Mouse (Mus musculus) neural tube, embryonic 14.5 days (tissue): ENCODE measurements around the gene Loxl3. TPM values are rescaled to one million over a fixed set of nuclear protein-coding genes. Genes with fewer than 3 reads are reported as not detected.

Experiments used
- ATAC-seq: fragments of 200-750 bp; cut with Nextera tagmentation; 2 replicates; pipeline ENCODE4 v1.8.0; 2017; ENCODE audit warnings: low read depth, mild to moderate bottlenecking, moderate TSS enrichment, moderate library complexity
- H3K27ac ChIP-seq: fragments of 300-500 bp; sonication (generic); 2 replicates; pipeline ENCODE4 v1.5.1; 2014; ENCODE audit warnings: low read depth, mild to moderate bottlenecking, control low read depth, low read length, moderate library complexity, mixed read lengths
- H3K27me3 ChIP-seq: fragments of 300-500 bp; sonication (generic); 2 replicates; pipeline ENCODE4 v1.6.1; 2014; ENCODE audit warnings: low read length; ENCODE audit not compliant: control insufficient read depth, insufficient read depth
- H3K36me3 ChIP-seq: fragments of 300-500 bp; sonication (generic); 2 replicates; pipeline ENCODE4 v1.6.1; 2014; ENCODE audit warnings: low read length, mixed read lengths; ENCODE audit not compliant: control insufficient read depth, insufficient read depth
- H3K4me1 ChIP-seq: fragments of 300-500 bp; sonication (generic); 2 replicates; pipeline ENCODE4 v1.6.1; 2014; ENCODE audit warnings: low read length; ENCODE audit not compliant: control insufficient read depth, insufficient read depth
- H3K4me2 ChIP-seq: fragments of 300-500 bp; sonication (generic); 2 replicates; pipeline ENCODE4 v1.6.1; 2014; ENCODE audit warnings: mild to moderate bottlenecking, low read depth, low read length, control low read depth
- H3K4me3 ChIP-seq: fragments of 300-500 bp; sonication (generic); 2 replicates; pipeline ENCODE4 v1.5.1; 2014; ENCODE audit warnings: low read depth, low read length, control low read depth, mixed read lengths
- H3K9ac ChIP-seq: fragments of 300-500 bp; sonication (generic); replicated peaks from 2 replicates; pipeline ENCODE4 v1.6.1; 2014; ENCODE audit warnings: low read depth, mild to moderate bottlenecking, control low read depth, low read length, mixed read lengths
- H3K9me3 ChIP-seq: fragments of 300-500 bp; sonication (generic); 2 replicates; pipeline ENCODE4 v1.6.1; 2016; ENCODE audit warnings: low read length; ENCODE audit not compliant: control insufficient read depth
- WGBS: fragments of 180-500 bp; shearing (Covaris S2); extraction: QIAGEN DNeasy Blood & Tissue Kit; methylation state at CpG from one replicate; pipeline ENCODE4 v1.1.7; 2014; 5-methylcytosine and 5-hydroxymethylcytosine counted together
- polyA plus RNA-seq: library from polyadenylated mRNA; unstranded; fragments of >200 nt; fragmentation: Nextera tagmentation; extraction: Ambion mirVana; gene quantifications from 2 replicates; pipeline ENCODE4 v1.2.1, GENCODE M21; 2014

Loxl3 gene
- polyA plus RNA-seq, 1 experiment from 2014 or later, result 4.2 TPM

DNA sequence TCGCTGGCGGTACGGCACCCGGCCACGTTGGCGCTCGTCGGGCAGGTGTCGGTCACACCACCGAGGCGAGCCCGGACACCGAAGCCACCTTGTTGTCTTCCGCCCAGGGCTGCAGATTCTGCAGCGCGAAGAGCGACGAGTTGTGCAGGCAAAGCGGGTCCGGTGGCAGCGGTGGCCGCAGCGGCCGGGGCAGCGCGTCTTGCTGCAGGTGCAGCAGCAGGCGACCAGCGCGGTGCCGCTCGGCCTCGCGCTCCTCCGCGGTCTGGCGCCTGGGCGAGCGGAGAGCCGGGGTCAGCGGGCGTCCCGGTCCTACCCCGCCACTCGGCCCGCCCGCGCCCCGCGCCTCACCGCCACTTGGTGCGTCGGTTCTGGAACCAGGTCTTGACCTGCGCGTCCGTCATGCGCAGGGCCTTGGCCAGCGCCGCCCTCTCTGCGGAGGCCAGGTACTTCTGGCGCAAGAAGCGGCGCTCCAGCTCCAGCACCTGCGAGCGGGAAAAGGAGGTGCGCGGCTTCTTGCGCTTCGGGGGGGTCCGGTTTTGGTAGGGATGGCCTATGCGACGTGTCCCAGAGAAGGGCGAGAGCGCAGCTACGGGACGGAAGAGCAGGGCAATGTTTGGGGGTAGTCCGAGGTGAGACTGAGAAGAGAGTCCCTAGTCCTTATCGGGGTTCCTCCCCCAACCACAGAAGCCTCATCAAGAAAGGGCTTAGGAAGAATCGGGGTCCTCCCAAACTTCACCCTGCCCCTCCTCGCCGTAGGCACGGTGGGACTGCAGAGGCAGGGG lies 34.9 kb downstream of the Loxl3 start:
- Histone ChIP-seq H3K4me1 (no peaks in the 10 kb centered on the region), H3K36me3 (no peaks in the 10 kb centered on the region), H3K4me2 (peak overlapping the region; percentile 31), H3K27me3 (peaks cover 75% of the 10 kb centered on the region), H3K27ac (no peak overlapping the region), H3K9me3 (no peaks in the 10 kb centered on the region), H3K4me3 (peak overlapping the region; percentile 20; the same call in 1 of the 2 replicates), H3K9ac (no peak overlapping the region)
- no peak for ATAC-seq
- WGBS, result under 1% methylated on average over 81 of the region's 81 CpGs

DNA sequence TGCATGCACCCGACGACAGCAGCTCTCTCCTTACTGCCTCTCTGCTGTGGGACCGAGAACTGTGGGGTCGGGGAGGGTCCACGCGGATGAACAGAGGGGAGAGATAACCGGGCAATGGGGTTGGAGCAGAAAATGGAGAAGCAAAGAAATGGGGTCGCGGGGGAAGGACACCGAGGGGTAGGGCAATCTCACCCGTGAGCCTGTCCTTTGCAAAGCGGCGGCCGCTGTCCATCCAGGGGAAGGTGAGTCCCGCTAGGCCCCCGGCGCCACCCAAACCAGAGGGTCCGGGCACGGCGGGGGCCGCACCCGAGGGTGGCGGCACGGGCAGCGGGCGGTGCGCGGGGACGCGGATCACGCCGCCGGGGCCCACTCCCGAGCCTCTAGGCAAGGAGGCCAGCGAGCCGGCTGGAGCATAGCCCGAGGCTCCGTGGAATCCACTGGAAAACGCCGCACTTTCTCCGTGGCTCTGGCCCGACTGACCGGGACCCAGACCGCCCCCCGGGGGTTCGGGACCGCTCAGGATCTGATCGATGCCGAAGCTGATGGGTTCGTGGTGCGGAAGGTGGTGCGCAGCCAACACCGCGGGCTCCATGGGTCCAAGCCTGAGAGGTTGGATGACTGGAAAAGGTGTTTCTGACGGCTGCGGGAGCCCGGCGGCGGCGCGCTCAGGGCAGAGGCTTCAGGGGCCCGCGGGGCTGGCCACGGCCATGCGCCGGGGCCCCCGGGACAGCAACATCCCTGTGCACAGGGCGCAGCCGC lies 35.7 kb downstream of the Loxl3 start:
- H3K9me3 ChIP-seq, result no peaks in the 10 kb centered on the region
- H3K9ac ChIP-seq, result no peak overlapping the region; the same call in 1 of the 2 replicates
- no peak overlapping the region for H3K27ac ChIP-seq
- peak; percentile 38; the same call in 1 of the 2 replicates for ATAC-seq
- no peaks in the 10 kb centered on the region for H3K4me1 ChIP-seq
- under 1% methylated on average over 69 of the region's 69 CpGs for WGBS
- H3K36me3 ChIP-seq, result no peaks in the 10 kb centered on the region
- H3K27me3 ChIP-seq, result peaks cover 71% of the 10 kb centered on the region
- H3K4me3 ChIP-seq, result peak overlapping the region; percentile 20
- H3K4me2 ChIP-seq, result no peak overlapping the region

DNA sequence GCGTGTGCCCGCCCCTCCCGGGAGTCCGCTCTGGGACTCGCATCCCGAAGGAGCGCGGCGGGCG lies 36.1 kb downstream of the Loxl3 start, which contains the start of gene Tlx2:
Gene Tlx2, minus strand, starts transcription at position 47 of the 64 bp plus-strand sequence.
- H3K9ac ChIP-seq, result no peak within 1 kb of the TSS; the same call in 1 of the 2 replicates
- ATAC-seq, result no peak
- H3K27ac ChIP-seq, result no peak within 1 kb of the TSS
- peak within 1 kb of the TSS; percentile 20 for H3K4me3 ChIP-seq
- peak within 1 kb of the TSS; percentile 31 for H3K4me2 ChIP-seq
- peaks cover 74% of the 10 kb centered on the region for H3K27me3 ChIP-seq
- H3K36me3 ChIP-seq, result no peaks in the 10 kb centered on the region
- H3K9me3 ChIP-seq, result no peaks in the 10 kb centered on the region
- no peaks in the 10 kb centered on the region for H3K4me1 ChIP-seq
- 2% methylated on average over 10 of the region's 10 CpGs for WGBS

DNA sequence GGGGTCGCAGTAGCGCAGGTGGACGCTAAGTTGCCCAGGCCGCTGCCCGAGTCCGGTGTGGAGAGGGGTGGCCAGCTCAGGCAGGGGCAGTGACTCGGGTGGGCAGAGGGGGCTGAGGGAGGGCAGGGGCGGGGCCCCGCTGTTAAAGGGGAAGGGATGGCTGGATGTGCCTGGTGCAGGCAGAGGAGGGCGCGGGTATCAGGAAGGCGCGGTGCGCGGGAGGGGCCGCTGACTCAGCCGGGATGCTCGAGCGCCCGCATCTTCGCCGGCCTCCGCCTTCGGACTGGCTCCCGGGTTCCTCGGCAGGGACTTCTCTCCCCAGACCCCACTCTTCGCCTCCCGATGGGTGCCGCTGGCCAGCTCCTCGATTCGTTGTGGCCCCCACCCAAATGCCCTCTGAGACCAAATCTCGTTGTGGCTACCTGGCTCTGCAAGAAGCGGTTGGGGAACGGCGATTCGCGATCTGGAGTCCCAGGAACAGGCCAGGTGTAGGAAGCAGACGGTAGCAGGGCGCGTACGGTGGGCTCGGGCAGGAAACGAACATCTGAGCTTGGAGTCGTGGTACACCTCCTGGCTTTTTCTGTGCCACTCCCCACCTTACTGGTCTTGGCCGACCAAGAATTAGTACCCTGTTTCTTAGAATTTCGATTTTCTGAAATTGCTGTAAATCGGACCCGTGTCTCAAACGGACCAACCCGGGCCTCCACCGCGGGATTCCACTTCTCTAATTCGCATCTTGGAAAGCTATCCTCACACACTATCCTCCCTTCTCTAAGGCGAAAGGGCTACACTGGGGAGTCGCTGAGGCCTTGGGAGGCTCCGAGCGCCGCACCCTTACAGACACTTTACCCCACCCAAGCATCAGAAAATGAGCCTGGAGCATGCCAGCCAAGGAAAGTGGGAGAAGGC lies 36.6 kb downstream of the Loxl3 start:
- Histone ChIP-seq H3K27me3 (peaks cover 71% of the 10 kb centered on the region), H3K9me3 (no peaks in the 10 kb centered on the region), H3K4me2 (no peak overlapping the region), H3K4me1 (no peaks in the 10 kb centered on the region), H3K27ac (no peak overlapping the region), H3K9ac (no peak overlapping the region; the same call in 1 of the 2 replicates), H3K36me3 (no peaks in the 10 kb centered on the region), H3K4me3 (peak overlapping the region; percentile 20)
- under 1% methylated on average over 44 of the region's 58 CpGs for WGBS
- 0 out of 2 replicates have a peak, but pooled peaks have one; percentile 4 for ATAC-seq

DNA sequence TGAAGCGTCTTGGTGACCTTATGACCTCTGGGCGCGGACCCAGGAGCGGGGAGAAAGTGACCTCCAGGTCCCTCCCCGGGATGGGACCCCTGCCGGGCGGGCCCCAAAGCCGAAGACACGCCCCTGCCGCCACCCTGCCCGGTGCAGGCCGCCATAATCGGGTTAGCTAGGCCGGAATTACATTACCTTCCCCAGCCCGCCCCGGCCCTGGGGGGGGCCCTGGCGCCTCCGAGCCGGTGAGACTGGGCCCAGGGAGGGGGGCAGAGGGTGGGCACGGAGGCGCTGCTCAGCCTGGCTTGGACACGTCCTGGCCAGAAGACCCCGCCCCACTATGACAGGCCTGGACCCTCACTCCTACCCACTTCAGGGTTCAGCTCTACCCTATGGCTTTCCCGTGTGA lies 37.2 kb downstream of the Loxl3 start:
- Histone ChIP-seq H3K4me1 (no peaks in the 10 kb centered on the region), H3K36me3 (no peaks in the 10 kb centered on the region), H3K27ac (no peak overlapping the region), H3K9ac (no peak overlapping the region), H3K9me3 (no peaks in the 10 kb centered on the region), H3K4me3 (no peak overlapping the region), H3K4me2 (no peak overlapping the region), H3K27me3 (peaks cover 64% of the 10 kb centered on the region)
- ATAC-seq, result peak; percentile 32; the same call in 1 of the 2 replicates
- WGBS, result 1% methylated on average over 23 of the region's 24 CpGs

DNA sequence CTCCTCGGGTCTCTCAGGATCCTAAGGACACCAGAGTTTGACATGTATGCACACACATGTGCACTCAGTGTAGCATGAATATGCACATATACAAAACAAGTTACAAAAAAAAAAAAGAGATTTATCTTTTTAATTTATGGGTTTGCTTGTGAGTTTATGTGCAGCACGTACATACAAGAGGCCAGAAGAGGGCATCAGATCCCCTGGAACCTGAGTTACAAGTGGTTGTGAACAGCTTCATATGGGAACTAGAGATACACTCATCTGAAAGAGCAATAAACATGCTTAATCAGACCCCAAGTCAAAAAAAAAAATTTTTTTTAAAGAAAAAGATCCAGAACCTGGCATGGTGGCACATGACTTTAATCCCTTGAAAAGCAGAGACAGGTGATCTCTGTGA lies 41.0 kb downstream of the Loxl3 start:
- Histone ChIP-seq H3K4me1 (peaks cover 14% of the 10 kb centered on the region), H3K36me3 (0 out of 2 replicates have a peak, but pooled peaks cover 2% of the 10 kb centered on the region), H3K4me2 (no peak overlapping the region), H3K4me3 (no peak overlapping the region), H3K27ac (no peak overlapping the region), H3K9ac (no peak overlapping the region), H3K9me3 (no peaks in the 10 kb centered on the region), H3K27me3 (peaks cover 37% of the 10 kb centered on the region)
- 14% methylated on average over 2 of the region's 2 CpGs for WGBS
- ATAC-seq, result no peak

DNA sequence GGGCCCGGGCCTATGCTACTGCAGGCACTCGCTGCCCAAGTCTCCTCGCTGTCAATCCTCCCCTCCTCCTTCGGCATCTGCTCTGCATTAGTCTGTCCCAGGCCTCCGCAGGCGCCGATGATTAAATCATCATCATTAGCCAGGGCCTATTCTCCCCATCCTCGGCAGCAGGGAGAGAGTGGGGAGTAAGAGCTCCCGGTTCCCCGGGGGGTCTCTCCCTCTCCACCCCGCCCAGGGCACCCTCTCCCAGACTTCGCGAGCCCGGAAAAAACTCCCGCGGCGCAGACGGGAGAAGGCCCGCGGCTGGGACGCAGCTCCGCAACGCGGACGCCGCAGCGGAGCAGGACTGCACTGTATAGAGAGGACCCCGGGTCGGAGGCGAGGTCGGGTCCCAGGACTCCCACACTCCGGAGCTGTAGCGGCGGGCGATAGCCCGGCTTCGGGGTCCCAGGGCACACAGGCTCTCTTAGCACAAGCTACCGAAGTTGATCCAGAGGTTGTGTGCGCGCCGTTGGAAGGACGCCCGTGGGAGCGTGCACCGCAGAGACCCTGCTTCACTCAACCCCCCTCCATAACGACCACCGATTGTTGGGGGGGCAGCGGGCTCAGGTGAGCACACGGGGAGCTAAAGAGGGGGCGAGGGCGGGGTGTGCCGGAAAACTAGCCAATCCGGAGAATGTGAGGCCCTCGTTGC lies 43.8 kb downstream of the Loxl3 start, which contains the start of gene Pcgf1:
Gene Pcgf1, plus strand, starts transcription at position 240 of the 694 bp plus-strand sequence.
- Histone ChIP-seq H3K4me1 (peaks cover 14% of the 10 kb centered on the region), H3K9me3 (no peaks in the 10 kb centered on the region), H3K9ac (peak within 1 kb of the TSS; percentile 86), H3K36me3 (peaks cover 10% of the 10 kb centered on the region; the same call in 1 of the 2 replicates), H3K27ac (peak within 1 kb of the TSS; percentile 86), H3K4me2 (peak within 1 kb of the TSS; percentile 96), H3K4me3 (peak within 1 kb of the TSS; percentile 76), H3K27me3 (peaks cover 16% of the 10 kb centered on the region)
- peak; percentile 78 for ATAC-seq
- under 1% methylated on average over 54 of the region's 54 CpGs for WGBS

DNA sequence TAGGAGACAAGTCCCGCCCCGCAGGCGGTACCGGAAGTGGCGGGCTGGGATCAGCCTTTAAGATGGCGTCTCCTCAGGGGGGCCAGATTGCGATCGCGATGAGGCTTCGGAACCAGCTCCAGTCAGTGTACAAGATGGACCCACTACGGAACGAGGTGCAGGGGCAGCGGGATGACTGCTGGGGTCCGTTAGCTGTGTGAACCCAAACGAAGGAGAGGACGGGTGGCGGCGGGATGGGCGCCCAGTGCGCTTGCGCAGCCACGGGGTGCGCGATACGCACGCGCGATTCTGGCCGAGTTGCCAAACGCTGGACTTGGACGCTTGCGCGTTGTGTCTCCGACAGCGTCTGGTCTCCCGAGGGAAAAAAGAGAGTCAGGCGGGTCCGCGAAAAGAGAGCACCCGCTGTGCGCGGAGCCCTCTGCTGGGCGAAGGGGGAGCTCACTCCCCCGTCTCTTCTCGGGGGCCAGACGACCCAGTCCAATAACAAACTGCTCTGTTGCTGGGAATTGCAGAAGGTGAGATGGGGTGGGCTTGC lies 44.4 kb downstream of the Loxl3 start:
- Histone ChIP-seq H3K9ac (peak overlapping the region; percentile 62), H3K4me3 (peak overlapping the region; percentile 76), H3K4me1 (peaks cover 14% of the 10 kb centered on the region), H3K9me3 (no peaks in the 10 kb centered on the region), H3K27ac (peak overlapping the region; percentile 86), H3K36me3 (peaks cover 10% of the 10 kb centered on the region; the same call in 1 of the 2 replicates), H3K27me3 (peaks cover 17% of the 10 kb centered on the region), H3K4me2 (peak overlapping the region; percentile 96)
- under 1% methylated on average over 46 of the region's 46 CpGs for WGBS
- peak; percentile 93 for ATAC-seq
